Mouse (Mus musculus): ENCODE data around the gene Slc22a20. TPM values are rescaled to one million over a fixed set of nuclear protein-coding genes. Genes with fewer than 3 reads are reported as not detected.
A peak's percentile ranks its signal among the peaks of the same experiment; 100 is the strongest.

Gene Slc22a20
- polyA plus RNA-seq, 1 experiment from 2014 or later: not detected

DNA sequence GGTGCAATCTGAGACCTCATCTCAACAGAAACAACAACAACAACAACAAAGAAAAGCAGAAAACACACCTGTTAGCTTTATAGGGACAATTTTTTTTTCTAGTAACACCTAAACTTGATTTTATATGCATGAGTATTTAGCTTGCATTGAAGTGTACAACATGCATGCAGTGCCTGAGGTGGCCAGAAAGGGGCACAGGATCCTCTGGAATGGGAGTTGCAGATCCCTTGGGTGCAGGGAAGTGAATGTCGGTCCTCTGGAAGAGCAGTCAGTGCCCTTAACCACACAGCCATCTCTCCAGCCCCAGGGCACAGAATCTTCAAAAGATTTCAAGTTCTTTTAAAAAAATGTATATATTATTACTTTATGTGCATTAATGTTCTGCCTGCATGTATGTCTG, 23.3 kb downstream of the Slc22a20 start:
- no peaks in the 10 kb centered on the region for H3K27me3 ChIP-seq
- H3K4me3 ChIP-seq: peak overlapping the region; percentile 81
- peaks cover 31% of the 10 kb centered on the region for H3K36me3 ChIP-seq
- H3K27ac ChIP-seq: no peak overlapping the region
- 24% methylated on average over 1 of the region's 1 CpGs for WGBS
- peak overlapping the region; percentile 85; the same call in 1 of the 2 replicates for H3K9ac ChIP-seq
- H3K9me3 ChIP-seq: no peaks in the 10 kb centered on the region
- ATAC-seq (ENCODE audit: low FRiP score, low read depth): no peak
- peak overlapping the region; percentile 77 for H3K4me2 ChIP-seq (replicated peaks)
- H3K4me1 ChIP-seq: peaks cover 34% of the 10 kb centered on the region

DNA sequence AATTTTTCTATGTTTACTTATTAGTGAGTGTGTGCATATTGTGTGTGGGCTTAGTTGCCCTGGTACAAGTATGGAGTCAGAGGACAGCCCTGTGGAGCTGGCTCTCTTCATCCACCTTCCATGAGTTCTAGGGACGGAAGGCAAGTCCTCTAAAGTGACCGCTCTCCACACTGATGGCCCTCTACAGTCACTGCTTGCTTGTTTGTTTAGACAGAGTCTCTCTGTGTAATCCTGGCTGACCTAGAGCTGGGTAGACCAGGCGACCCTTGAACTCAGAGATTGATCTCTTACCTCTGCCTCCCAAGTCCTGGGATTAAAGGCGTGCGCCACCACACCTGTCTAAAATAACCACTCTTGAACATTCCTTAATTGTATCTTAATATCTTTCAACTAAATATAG, 28.6 kb downstream of the Slc22a20 start:
- Histone ChIP-seq H3K4me1 (peaks cover 21% of the 10 kb centered on the region), H3K9ac (no peak overlapping the region), H3K27ac (no peak overlapping the region), H3K4me3 (no peak overlapping the region), H3K36me3 (peaks cover 77% of the 10 kb centered on the region), H3K4me2 (replicated peaks) (no peak overlapping the region), H3K27me3 (no peaks in the 10 kb centered on the region), H3K9me3 (no peaks in the 10 kb centered on the region)
- ATAC-seq (ENCODE audit: low FRiP score, low read depth): no peak
- 91% methylated on average over 5 of the region's 5 CpGs for WGBS

- H3K27me3 ChIP-seq: no peaks in the 10 kb centered on the region
- H3K27ac ChIP-seq: no peak overlapping the region
- ATAC-seq (ENCODE audit: low FRiP score, low read depth): peak; percentile 54; the same call in 1 of the 2 replicates
- peaks cover 16% of the 10 kb centered on the region; the same call in 1 of the 2 replicates for H3K4me1 ChIP-seq
- WGBS: 38% methylated on average over 3 of the region's 3 CpGs
- peaks cover 84% of the 10 kb centered on the region for H3K36me3 ChIP-seq
- no peak overlapping the region for H3K4me2 ChIP-seq (replicated peaks)
- no peaks in the 10 kb centered on the region for H3K9me3 ChIP-seq
- H3K4me3 ChIP-seq: no peak overlapping the region
- no peak overlapping the region for H3K9ac ChIP-seq
Measured at GRCm38 (mm10) chr19:5956685-5957084, 29.3 kb downstream of the Slc22a20 start.

DNA sequence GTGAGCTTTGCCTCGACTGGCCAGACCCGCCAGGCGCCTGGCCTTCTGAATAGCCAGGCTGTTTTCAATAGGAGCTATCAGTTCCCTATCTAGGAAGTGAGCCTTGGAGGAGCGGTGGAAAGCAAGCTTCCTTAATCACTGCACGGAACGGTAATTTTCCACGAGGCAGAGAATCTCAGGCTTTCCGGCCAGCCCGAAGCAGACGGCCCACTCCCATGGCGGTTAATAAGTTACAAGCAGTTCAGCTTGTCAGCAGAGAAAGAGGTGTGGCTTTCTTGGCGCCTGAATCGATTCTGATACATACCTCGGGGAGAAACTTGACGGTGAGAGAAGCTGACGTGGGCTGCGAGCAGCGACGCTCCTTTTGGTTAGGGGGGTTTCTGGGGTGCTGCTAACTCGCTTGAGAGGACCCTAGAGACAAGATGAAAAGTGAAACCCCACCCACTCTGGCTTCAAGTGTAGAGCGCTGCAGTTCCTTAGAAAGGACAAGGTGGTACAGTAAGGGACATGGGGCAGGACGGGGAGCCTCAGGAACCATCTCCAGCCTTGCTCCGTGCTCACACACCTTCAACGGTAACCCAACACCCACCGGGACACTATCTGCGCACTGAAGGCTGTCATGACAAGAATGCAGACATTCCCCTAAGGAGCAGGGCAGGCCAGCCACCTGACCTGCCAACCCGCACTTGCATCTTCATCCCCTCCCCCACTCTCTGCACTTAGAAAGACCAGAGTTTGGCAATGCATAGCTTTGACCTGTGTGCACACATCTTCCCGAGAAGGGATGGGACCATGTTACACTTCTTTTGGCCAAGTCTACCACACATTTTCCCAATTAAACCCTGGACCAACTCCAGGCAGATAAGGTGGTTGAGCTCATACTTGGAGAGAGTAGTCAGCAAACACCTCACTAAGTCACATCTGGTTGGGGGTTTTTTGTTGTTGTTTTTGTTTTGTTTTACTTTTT, 30.0 kb downstream of the Slc22a20 start:
- no peak overlapping the region for H3K4me2 ChIP-seq (replicated peaks)
- ATAC-seq (ENCODE audit: low FRiP score, low read depth): no peak; the same call in 1 of the 2 replicates
- 85% methylated on average over 28 of the region's 28 CpGs for WGBS
- no peaks in the 10 kb centered on the region for H3K27me3 ChIP-seq
- H3K9ac ChIP-seq: no peak overlapping the region
- no peaks in the 10 kb centered on the region for H3K9me3 ChIP-seq
- peaks cover 9% of the 10 kb centered on the region; the same call in 1 of the 2 replicates for H3K4me1 ChIP-seq
- H3K4me3 ChIP-seq: no peak overlapping the region
- H3K27ac ChIP-seq: no peak overlapping the region
- peaks cover 85% of the 10 kb centered on the region for H3K36me3 ChIP-seq

GRCm38 (mm10) chr19:5954936-5955335, 31.0 kb downstream of the Slc22a20 start:
- peaks cover 7% of the 10 kb centered on the region; the same call in 1 of the 2 replicates for H3K4me1 ChIP-seq
- no peak overlapping the region for H3K9ac ChIP-seq
- H3K27me3 ChIP-seq: no peaks in the 10 kb centered on the region
- no peak for ATAC-seq (ENCODE audit: low FRiP score, low read depth)
- H3K4me2 ChIP-seq (replicated peaks): no peak overlapping the region
- peaks cover 93% of the 10 kb centered on the region for H3K36me3 ChIP-seq
- H3K9me3 ChIP-seq: no peaks in the 10 kb centered on the region
- WGBS: 87% methylated on average over 10 of the region's 10 CpGs
- no peak overlapping the region for H3K4me3 ChIP-seq
- no peak overlapping the region for H3K27ac ChIP-seq

DNA sequence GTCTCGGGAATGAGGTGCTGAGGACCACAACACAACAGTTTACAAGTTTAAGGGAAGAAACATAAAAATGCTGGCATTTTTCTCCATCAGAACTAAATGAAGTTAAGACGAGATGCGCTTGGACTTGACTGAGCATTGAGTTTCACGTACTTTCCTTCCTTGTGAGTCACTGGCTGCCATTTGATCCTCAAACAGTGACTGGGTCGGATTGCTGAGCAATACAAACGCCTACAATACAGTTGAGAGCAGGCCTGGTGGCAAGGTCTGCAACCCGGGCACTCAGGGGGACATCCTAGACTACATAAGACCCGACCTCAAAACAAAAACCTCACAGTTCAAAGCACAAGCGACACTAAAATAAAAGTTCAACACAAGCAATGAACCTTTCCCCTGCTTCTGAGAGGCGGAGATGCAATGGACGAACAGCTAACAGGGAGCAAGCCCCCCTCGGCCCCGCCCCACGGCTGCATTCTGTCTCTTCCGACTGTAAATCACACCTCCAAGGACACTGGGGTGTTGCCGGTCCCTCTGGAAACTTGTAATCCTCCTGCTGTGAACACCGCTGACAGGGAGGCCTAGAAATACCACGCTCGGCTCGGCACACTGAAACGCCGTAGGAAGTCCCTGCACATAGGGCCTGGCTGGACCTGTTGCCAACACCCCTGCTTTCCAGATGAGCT, 31.8 kb downstream of the Slc22a20 start:
- peak overlapping the region; percentile 19; the same call in 1 of the 2 replicates for H3K9ac ChIP-seq
- H3K27ac ChIP-seq: no peak overlapping the region
- no peaks in the 10 kb centered on the region for H3K27me3 ChIP-seq
- H3K9me3 ChIP-seq: no peaks in the 10 kb centered on the region
- peaks cover 7% of the 10 kb centered on the region; the same call in 1 of the 2 replicates for H3K4me1 ChIP-seq
- WGBS: 70% methylated on average over 22 of the region's 22 CpGs
- no peak overlapping the region for H3K4me3 ChIP-seq
- H3K4me2 ChIP-seq (replicated peaks): no peak overlapping the region
- ATAC-seq (ENCODE audit: low FRiP score, low read depth): no peak
- peaks cover 92% of the 10 kb centered on the region for H3K36me3 ChIP-seq

DNA sequence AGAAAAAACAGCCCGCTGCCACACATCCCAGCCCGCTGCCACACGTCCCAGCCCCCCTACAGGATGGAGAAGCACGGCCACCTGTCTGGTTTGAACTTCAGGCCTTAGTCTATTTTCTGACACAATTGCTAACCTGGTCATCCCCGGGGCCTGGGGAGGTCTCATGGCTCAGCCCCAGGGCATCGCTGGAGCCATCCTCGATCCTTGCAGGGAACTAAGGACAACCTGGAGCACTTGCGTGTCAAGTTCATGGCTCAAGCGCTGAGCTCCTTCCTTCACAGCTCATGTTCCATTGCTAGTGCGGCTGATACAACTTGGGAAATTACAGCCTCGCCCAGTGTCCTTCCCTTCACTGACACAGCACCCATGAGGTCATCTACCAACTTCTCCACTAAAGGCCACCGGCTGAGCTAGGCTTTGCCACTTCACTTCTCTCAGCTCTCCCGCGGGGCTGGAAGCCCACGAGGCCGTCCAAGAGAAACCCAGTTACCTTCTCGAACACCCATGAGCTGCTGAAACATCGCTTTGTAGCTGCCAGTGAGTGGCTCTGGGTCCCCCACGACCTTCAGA, 32.7 kb downstream of the Slc22a20 start:
- H3K36me3 ChIP-seq: peaks cover 92% of the 10 kb centered on the region

DNA sequence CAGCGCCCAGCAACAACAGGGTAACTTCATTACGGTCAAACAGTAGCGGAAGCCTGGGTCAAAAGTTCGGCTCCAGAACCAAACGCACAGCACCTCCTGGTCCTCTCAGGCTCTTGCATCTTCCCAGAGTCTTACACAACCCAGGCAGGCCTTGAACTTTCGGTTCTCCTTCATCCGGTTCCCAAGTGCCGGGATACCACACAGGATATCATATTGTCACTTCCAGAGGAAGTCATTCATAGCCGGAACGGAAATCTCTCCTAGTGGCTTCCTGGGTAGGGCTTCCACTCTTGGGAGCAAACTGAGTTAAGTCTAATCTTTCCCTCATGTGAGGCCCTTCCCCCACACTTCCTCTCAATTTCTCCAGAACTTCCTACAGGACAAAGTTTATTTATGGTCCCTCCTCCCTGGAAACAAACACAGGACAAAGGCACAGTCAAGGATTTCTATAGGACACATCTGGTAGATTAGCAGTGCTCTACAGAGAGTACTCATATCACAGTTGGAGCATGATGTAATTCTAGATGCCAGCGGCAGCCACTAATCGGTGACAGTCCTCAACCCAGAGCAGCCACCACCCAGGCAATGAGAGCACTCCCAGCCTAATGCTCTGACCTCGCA, 33.8 kb downstream of the Slc22a20 start:
- Histone ChIP-seq H3K27me3 (no peaks in the 10 kb centered on the region), H3K4me1 (peaks cover 7% of the 10 kb centered on the region; the same call in 1 of the 2 replicates), H3K9me3 (no peaks in the 10 kb centered on the region), H3K9ac (no peak overlapping the region), H3K4me2 (replicated peaks) (no peak overlapping the region), H3K27ac (no peak overlapping the region), H3K4me3 (no peak overlapping the region), H3K36me3 (peaks cover 93% of the 10 kb centered on the region)
- WGBS: 73% methylated on average over 13 of the region's 13 CpGs
- no peak for ATAC-seq (ENCODE audit: low FRiP score, low read depth)

More for the DNA sequence above, 32.7 kb downstream of the Slc22a20 start:
- Histone ChIP-seq H3K9ac (no peak overlapping the region), H3K4me2 (replicated peaks) (no peak overlapping the region), H3K4me1 (peaks cover 7% of the 10 kb centered on the region; the same call in 1 of the 2 replicates), H3K4me3 (no peak overlapping the region), H3K9me3 (no peaks in the 10 kb centered on the region), H3K27me3 (no peaks in the 10 kb centered on the region), H3K27ac (no peak overlapping the region)
- ATAC-seq (ENCODE audit: low FRiP score, low read depth): no peak
- WGBS: 90% methylated on average over 19 of the region's 19 CpGs

GRCm38 (mm10) chr19:5951631-5952030, 34.3 kb downstream of the Slc22a20 start:
- WGBS: 88% methylated on average over 16 of the region's 16 CpGs
- Histone ChIP-seq H3K27me3 (no peaks in the 10 kb centered on the region), H3K36me3 (peaks cover 93% of the 10 kb centered on the region), H3K9me3 (no peaks in the 10 kb centered on the region), H3K9ac (no peak overlapping the region), H3K4me1 (peaks cover 7% of the 10 kb centered on the region; the same call in 1 of the 2 replicates), H3K4me2 (replicated peaks) (no peak overlapping the region), H3K4me3 (no peak overlapping the region), H3K27ac (no peak overlapping the region)
- ATAC-seq (ENCODE audit: low FRiP score, low read depth): no peak

DNA sequence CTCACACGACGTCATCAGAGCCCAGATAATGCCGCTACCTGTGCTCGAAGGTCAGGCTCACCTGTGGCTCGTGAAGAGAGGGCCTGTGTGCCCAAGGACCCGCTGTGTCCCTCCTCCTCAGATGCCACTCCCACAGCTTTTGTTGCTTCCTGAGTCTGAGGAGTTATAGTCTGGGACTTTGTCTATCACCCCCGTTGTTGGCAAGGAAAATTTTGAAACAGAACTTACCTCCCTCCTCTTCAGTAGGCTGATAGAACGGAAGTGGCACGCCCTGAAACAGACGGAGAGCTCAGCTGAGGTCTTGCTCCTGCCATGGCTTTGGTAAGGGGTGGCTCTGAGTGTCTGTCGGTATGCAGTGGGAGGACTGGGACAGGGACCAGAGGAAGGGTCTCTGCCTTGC, 35.7 kb downstream of the Slc22a20 start:
- no peak overlapping the region for H3K27ac ChIP-seq
- no peak overlapping the region for H3K9ac ChIP-seq
- no peaks in the 10 kb centered on the region for H3K27me3 ChIP-seq
- H3K4me1 ChIP-seq: peaks cover 1% of the 10 kb centered on the region; the same call in 1 of the 2 replicates
- no peak overlapping the region for H3K4me2 ChIP-seq (replicated peaks)
- H3K9me3 ChIP-seq: no peaks in the 10 kb centered on the region
- peaks cover 96% of the 10 kb centered on the region for H3K36me3 ChIP-seq
- WGBS: 95% methylated on average over 11 of the region's 11 CpGs
- no peak overlapping the region for H3K4me3 ChIP-seq
- no peak for ATAC-seq (ENCODE audit: low FRiP score, low read depth)

DNA sequence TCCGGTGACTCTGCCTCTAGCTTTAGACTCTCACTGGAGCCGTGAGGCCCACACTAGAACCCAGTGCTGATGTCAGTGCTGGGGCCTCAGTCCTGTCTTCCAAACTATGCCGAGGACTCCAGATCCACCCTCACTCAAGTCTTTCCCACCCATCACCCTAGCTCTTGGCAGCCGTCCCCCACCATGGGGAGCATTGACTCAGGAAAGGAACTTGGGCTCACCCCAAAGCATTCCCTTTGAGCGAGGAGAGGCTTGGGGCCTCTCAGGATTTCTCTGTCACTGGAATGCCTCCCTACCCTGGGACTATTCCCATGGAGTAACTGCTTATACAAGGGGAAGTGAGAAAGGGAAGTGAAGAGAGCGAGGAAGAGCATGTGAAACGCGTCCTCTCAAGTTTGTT, 40.1 kb downstream of the Slc22a20 start:
- H3K36me3 ChIP-seq: peaks cover 95% of the 10 kb centered on the region
- H3K4me3 ChIP-seq: no peak overlapping the region
- no peaks in the 10 kb centered on the region for H3K9me3 ChIP-seq
- WGBS: 82% methylated on average over 8 of the region's 8 CpGs
- H3K9ac ChIP-seq: no peak overlapping the region
- peaks cover 5% of the 10 kb centered on the region; the same call in 1 of the 2 replicates for H3K4me1 ChIP-seq
- H3K27ac ChIP-seq: no peak overlapping the region; the same call in 1 of the 2 replicates
- H3K27me3 ChIP-seq: no peaks in the 10 kb centered on the region
- no peak overlapping the region for H3K4me2 ChIP-seq (replicated peaks)
- no peak for ATAC-seq (ENCODE audit: low FRiP score, low read depth)

Measured in limb, embryonic 13.5 days (tissue).